Mouse (Mus musculus): ENCODE results near the gene Per2. TPM values are rescaled to one million over a fixed set of nuclear protein-coding genes. Genes with fewer than 3 reads are reported as not detected.
A peak's percentile ranks its signal among the peaks of the same experiment; 100 is the strongest.

Per2 gene
- polyA plus RNA-seq, 1 experiment from 2014 or later = 7.2 TPM

DNA sequence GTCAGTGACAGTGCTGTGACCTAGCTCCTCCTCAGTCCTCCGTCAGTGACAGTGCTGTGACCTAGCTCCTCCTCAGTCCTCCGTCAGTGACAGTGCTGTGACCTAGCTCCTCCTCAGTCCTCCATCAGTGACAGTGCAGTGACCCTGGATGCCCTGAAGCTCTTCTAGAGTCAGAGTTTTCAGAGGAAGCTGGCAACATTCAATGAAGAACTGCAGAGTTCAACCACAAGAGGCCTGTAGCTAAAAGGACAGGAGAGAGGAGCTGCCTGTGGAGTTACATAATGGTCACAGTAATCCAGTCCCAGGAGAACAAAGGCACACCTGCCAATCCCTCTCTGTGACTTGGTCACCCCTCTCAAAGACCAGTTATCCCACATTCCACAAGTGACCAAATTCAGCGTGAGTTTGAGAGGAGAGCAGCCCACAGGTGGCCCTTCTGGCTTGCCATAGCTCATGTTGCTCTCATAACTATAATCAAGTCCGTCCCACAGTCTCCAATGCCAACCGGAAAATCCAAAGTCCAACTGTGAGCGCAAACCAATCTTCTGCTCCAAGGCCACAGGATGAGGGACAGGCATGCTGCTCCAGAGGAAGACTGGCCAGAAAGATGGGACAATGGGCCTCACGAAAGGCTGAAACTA, 16.7 kb downstream of the Per2 start:
- Histone ChIP-seq H3K4me1 (replicated peaks; ENCODE audit: control insufficient read depth, insufficient read depth, low read length) (peaks cover 3% of the 10 kb centered on the region; the same call in 1 of the 2 replicates), H3K9me3 (ENCODE audit: control insufficient read depth) (peaks cover under 1% of the 10 kb centered on the region; the same call in 1 of the 2 replicates), H3K4me3 (ENCODE audit: low read depth, low read length) (no peak overlapping the region), H3K27me3 (replicated peaks; ENCODE audit: control insufficient read depth, insufficient read depth, low read length) (no peaks in the 10 kb centered on the region), H3K4me2 (replicated peaks; ENCODE audit: low read depth) (peak overlapping the region; percentile 50), H3K27ac (ENCODE audit: low read depth, low read length) (peak overlapping the region; percentile 83), H3K9ac (ENCODE audit: low read depth, low read length) (peak overlapping the region; percentile 34; the same call in 1 of the 2 replicates), H3K36me3 (ENCODE audit: control insufficient read depth, insufficient read depth) (peaks cover 80% of the 10 kb centered on the region)
- no peak; the same call in 1 of the 2 replicates for TF ChIP-seq CTCF (IDR thresholded peaks at IDR 0.05; ENCODE audit: low read depth)
- WGBS = 44% methylated on average over 6 of the region's 7 CpGs
- peak; percentile 70 for ATAC-seq

DNA sequence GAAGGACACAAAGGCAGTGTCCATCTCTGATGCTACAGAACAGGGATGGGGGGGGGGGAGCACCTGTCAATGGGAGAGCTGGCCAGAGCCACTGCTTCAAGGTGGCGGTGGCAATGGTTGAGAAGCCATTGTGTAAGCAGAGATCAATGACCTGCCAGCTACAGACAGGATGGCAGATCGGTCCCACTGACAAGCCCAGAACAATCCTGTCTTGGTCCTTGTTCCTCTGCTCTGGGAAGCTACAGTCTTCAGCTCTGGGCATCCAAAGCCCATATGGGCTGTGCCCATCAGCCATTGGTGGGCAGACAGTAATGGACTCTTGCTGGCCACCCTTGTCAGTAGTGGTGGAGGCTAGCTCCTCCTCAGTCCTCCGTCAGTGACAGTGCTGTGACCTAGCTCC, 17.3 kb downstream of the Per2 start:
- no peak for ATAC-seq
- WGBS = 85% methylated on average over 3 of the region's 3 CpGs
- Histone ChIP-seq H3K9ac (ENCODE audit: low read depth, low read length) (no peak overlapping the region), H3K9me3 (ENCODE audit: control insufficient read depth) (no peaks in the 10 kb centered on the region), H3K27me3 (replicated peaks; ENCODE audit: control insufficient read depth, insufficient read depth, low read length) (no peaks in the 10 kb centered on the region), H3K4me2 (replicated peaks; ENCODE audit: low read depth) (no peak overlapping the region), H3K4me3 (ENCODE audit: low read depth, low read length) (no peak overlapping the region), H3K36me3 (ENCODE audit: control insufficient read depth, insufficient read depth) (peaks cover 77% of the 10 kb centered on the region), H3K4me1 (replicated peaks; ENCODE audit: control insufficient read depth, insufficient read depth, low read length) (peaks cover 3% of the 10 kb centered on the region; the same call in 1 of the 2 replicates), H3K27ac (ENCODE audit: low read depth, low read length) (no peak overlapping the region)
- no peak for TF ChIP-seq CTCF (IDR thresholded peaks at IDR 0.05; ENCODE audit: low read depth)

DNA sequence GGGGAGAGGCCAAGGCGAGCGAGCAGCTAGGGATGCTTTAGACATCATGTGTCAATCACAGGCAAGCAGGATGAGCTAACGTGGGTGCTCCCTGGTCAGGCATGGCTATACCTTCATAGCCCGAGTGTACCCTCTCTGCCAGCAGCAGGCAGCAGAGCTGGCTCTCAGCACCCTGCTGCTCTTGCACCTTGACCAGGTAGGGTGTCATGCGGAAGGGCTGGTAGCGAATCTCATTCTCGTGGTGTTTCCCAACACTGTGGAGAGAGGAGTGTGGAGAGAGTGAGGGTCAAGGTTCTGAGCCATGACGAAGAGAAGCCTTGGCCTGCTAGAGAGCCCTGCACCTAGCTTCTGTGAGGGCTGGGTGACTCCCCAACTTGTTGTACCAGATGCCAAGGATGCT, 19.3 kb downstream of the Per2 start:
- H3K9me3 ChIP-seq (ENCODE audit: control insufficient read depth) = no peaks in the 10 kb centered on the region
- H3K4me3 ChIP-seq (ENCODE audit: low read depth, low read length) = no peak overlapping the region
- H3K4me1 ChIP-seq (replicated peaks; ENCODE audit: control insufficient read depth, insufficient read depth, low read length) = no peaks in the 10 kb centered on the region; the same call in 1 of the 2 replicates
- no peak overlapping the region for H3K9ac ChIP-seq (ENCODE audit: low read depth, low read length)
- no peak overlapping the region for H3K4me2 ChIP-seq (replicated peaks; ENCODE audit: low read depth)
- peak; percentile 65 for ATAC-seq
- no peaks in the 10 kb centered on the region for H3K27me3 ChIP-seq (replicated peaks; ENCODE audit: control insufficient read depth, insufficient read depth, low read length)
- H3K27ac ChIP-seq (ENCODE audit: low read depth, low read length) = peak overlapping the region; percentile 68
- TF ChIP-seq CTCF (IDR thresholded peaks at IDR 0.05; ENCODE audit: low read depth) = peak; percentile 53
- 77% methylated on average over 8 of the region's 8 CpGs for WGBS
- peaks cover 83% of the 10 kb centered on the region for H3K36me3 ChIP-seq (ENCODE audit: control insufficient read depth, insufficient read depth)

DNA sequence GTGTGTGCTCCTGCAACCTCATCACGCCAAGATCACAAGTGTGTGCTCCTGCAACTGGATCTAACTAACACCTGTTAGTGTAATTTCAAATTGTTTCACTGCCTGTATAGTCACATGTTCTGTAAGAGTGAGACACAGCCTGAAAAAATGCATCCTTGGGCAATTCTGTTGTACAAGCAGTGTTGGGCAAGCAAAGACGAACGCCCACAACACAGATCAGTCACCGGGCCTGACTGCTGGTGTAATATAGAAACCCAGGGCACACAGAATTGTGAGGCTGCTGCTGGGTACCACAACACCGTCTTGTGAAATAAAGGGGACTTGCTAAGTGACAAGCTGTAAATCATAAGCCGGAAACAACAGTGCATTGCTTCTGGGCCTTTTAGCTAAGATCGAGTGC, 21.6 kb downstream of the Per2 start:
- H3K9ac ChIP-seq (ENCODE audit: low read depth, low read length) = no peak overlapping the region
- H3K4me1 ChIP-seq (replicated peaks; ENCODE audit: control insufficient read depth, insufficient read depth, low read length) = no peaks in the 10 kb centered on the region
- no peaks in the 10 kb centered on the region for H3K27me3 ChIP-seq (replicated peaks; ENCODE audit: control insufficient read depth, insufficient read depth, low read length)
- no peak overlapping the region for H3K4me3 ChIP-seq (ENCODE audit: low read depth, low read length)
- ATAC-seq = no peak
- no peak overlapping the region for H3K27ac ChIP-seq (ENCODE audit: low read depth, low read length)
- TF ChIP-seq CTCF (IDR thresholded peaks at IDR 0.05; ENCODE audit: low read depth) = no peak
- no peaks in the 10 kb centered on the region for H3K9me3 ChIP-seq (ENCODE audit: control insufficient read depth)
- H3K36me3 ChIP-seq (ENCODE audit: control insufficient read depth, insufficient read depth) = peaks cover 83% of the 10 kb centered on the region
- WGBS = 79% methylated on average over 7 of the region's 7 CpGs
- no peak overlapping the region for H3K4me2 ChIP-seq (replicated peaks; ENCODE audit: low read depth)

DNA sequence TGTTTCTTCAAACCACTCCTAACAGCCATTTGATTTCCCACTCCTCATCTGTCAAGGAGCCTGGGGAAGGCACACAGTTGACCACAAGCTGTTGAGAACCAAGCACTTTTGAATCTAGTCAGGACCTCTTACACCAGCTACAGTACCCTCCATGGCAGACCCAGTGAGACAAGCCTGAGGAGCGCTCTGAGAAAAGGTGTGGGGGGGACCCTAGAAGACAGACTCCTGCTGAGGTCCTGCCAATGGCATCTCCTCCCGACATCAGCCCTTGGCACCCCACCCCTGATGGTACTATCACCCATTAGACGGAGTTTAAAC, 22.1 kb downstream of the Per2 start:
- no peaks in the 10 kb centered on the region for H3K9me3 ChIP-seq (ENCODE audit: control insufficient read depth)
- ATAC-seq = no peak
- no peak overlapping the region for H3K9ac ChIP-seq (ENCODE audit: low read depth, low read length)
- no peaks in the 10 kb centered on the region for H3K4me1 ChIP-seq (replicated peaks; ENCODE audit: control insufficient read depth, insufficient read depth, low read length)
- TF ChIP-seq CTCF (IDR thresholded peaks at IDR 0.05; ENCODE audit: low read depth) = no peak
- 81% methylated on average over 3 of the region's 3 CpGs for WGBS
- H3K27me3 ChIP-seq (replicated peaks; ENCODE audit: control insufficient read depth, insufficient read depth, low read length) = no peaks in the 10 kb centered on the region
- peak overlapping the region; percentile 67 for H3K27ac ChIP-seq (ENCODE audit: low read depth, low read length)
- H3K36me3 ChIP-seq (ENCODE audit: control insufficient read depth, insufficient read depth) = peaks cover 87% of the 10 kb centered on the region
- H3K4me2 ChIP-seq (replicated peaks; ENCODE audit: low read depth) = no peak overlapping the region
- no peak overlapping the region for H3K4me3 ChIP-seq (ENCODE audit: low read depth, low read length)

- H3K4me3 ChIP-seq (ENCODE audit: low read depth, low read length) = no peak overlapping the region
- WGBS = 51% methylated on average over 6 of the region's 6 CpGs
- peak; percentile 63 for ATAC-seq
- no peak overlapping the region for H3K9ac ChIP-seq (ENCODE audit: low read depth, low read length)
- TF ChIP-seq CTCF (IDR thresholded peaks at IDR 0.05; ENCODE audit: low read depth) = no peak
- H3K4me2 ChIP-seq (replicated peaks; ENCODE audit: low read depth) = no peak overlapping the region
- peaks cover 88% of the 10 kb centered on the region for H3K36me3 ChIP-seq (ENCODE audit: control insufficient read depth, insufficient read depth)
- peak overlapping the region; percentile 67 for H3K27ac ChIP-seq (ENCODE audit: low read depth, low read length)
- H3K27me3 ChIP-seq (replicated peaks; ENCODE audit: control insufficient read depth, insufficient read depth, low read length) = no peaks in the 10 kb centered on the region
- no peaks in the 10 kb centered on the region for H3K9me3 ChIP-seq (ENCODE audit: control insufficient read depth)
- H3K4me1 ChIP-seq (replicated peaks; ENCODE audit: control insufficient read depth, insufficient read depth, low read length) = no peaks in the 10 kb centered on the region
Measured at GRCm38 (mm10) chr1:91436380-91437082, 22.6 kb downstream of the Per2 start.
